Mouse (Mus musculus): ENCODE data around the gene Arsj. TPM values are rescaled to one million over a fixed set of nuclear protein-coding genes. Genes with fewer than 3 reads are reported as not detected.

Gene Arsj
- polyA plus RNA-seq, 1 experiment from 2014 or later: 0.79 TPM

- no peak for TF ChIP-seq CTCF (IDR thresholded peaks at IDR 0.05; ENCODE audit: low read depth)
- Histone ChIP-seq H3K9ac (ENCODE audit: low read depth, low read length) (no peak overlapping the region), H3K4me3 (replicated peaks; ENCODE audit: low read depth, low read length) (no peak overlapping the region), H3K27ac (no peak overlapping the region), H3K4me1 (replicated peaks; ENCODE audit: insufficient read depth, low read length) (no peaks in the 10 kb centered on the region), H3K27me3 (ENCODE audit: insufficient read depth, low read length) (no peaks in the 10 kb centered on the region), H3K4me2 (ENCODE audit: low read length) (no peak overlapping the region), H3K36me3 (ENCODE audit: insufficient read depth, low read length) (no peaks in the 10 kb centered on the region), H3K9me3 (replicated peaks; ENCODE audit: low read length) (no peaks in the 10 kb centered on the region)
- ATAC-seq (replicated peaks; ENCODE audit: low FRiP score, low read depth) (no peak), DNase-seq (ENCODE audit: low spot score) (no peak)
- 80% methylated on average over 2 of the region's 2 CpGs for WGBS
Observed at GRCm38 (mm10) chr3:126397451-126397850, 34.0 kb downstream of the Arsj start.

DNA sequence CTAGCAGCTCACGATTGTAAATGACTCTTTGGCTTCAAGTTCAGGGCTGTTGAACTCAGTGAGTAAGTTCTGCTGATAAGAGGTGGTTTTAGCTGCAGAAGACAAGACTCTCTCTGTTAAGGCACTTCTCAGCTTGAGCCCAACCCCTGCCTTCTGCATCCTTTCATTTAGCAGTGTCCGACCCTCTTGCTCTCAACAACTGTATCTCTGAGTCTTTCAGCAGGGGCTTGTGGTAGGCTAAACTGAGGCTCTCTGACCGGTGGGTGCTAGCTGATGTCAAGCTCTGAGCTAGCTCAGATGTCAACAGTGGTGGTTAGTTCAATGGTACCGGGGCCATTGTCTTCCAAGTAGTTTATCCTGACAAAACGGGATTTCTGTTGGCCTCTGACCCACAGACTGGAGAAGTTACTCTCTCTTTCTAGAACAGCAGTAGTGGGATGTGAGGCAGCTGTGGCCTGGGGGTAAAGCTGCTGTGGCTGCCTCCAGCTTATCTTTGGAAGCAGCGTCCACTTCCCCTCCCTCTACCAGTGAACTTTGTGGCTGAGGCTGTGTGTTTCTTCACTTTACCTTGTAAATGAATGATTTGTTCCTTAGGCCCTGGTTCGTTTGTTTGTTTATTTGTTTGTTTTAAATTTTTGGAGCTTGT is 34.6 kb downstream of the Arsj start:
- WGBS: 62% methylated on average over 7 of the region's 7 CpGs
- H3K4me3 ChIP-seq (replicated peaks; ENCODE audit: low read depth, low read length): no peak overlapping the region

GRCm38 (mm10) chr3:126400726-126401125 is 37.2 kb downstream of the Arsj start:
- no peaks in the 10 kb centered on the region for H3K9me3 ChIP-seq (replicated peaks; ENCODE audit: low read length)
- TF ChIP-seq CTCF (IDR thresholded peaks at IDR 0.05; ENCODE audit: low read depth): no peak
- no peaks in the 10 kb centered on the region for H3K27me3 ChIP-seq (ENCODE audit: insufficient read depth, low read length)
- H3K4me3 ChIP-seq (replicated peaks; ENCODE audit: low read depth, low read length): no peak overlapping the region
- H3K27ac ChIP-seq: no peak overlapping the region
- H3K36me3 ChIP-seq (ENCODE audit: insufficient read depth, low read length): no peaks in the 10 kb centered on the region
- H3K4me2 ChIP-seq (ENCODE audit: low read length): no peak overlapping the region
- H3K9ac ChIP-seq (ENCODE audit: low read depth, low read length): no peak overlapping the region
- no peak for ATAC-seq (replicated peaks; ENCODE audit: low FRiP score, low read depth)
- H3K4me1 ChIP-seq (replicated peaks; ENCODE audit: insufficient read depth, low read length): no peaks in the 10 kb centered on the region
- DNase-seq (ENCODE audit: low spot score): no peak
- 63% methylated on average over 4 of the region's 4 CpGs for WGBS

More for the DNA sequence above, 34.6 kb downstream of the Arsj start:
- H3K4me2 ChIP-seq (ENCODE audit: low read length): no peak overlapping the region
- DNase-seq (ENCODE audit: low spot score): no peak
- H3K27me3 ChIP-seq (ENCODE audit: insufficient read depth, low read length): no peaks in the 10 kb centered on the region
- H3K9ac ChIP-seq (ENCODE audit: low read depth, low read length): no peak overlapping the region
- no peak for TF ChIP-seq CTCF (IDR thresholded peaks at IDR 0.05; ENCODE audit: low read depth)
- H3K4me1 ChIP-seq (replicated peaks; ENCODE audit: insufficient read depth, low read length): no peaks in the 10 kb centered on the region
- H3K27ac ChIP-seq: no peak overlapping the region
- no peaks in the 10 kb centered on the region for H3K9me3 ChIP-seq (replicated peaks; ENCODE audit: low read length)
- no peak for ATAC-seq (replicated peaks; ENCODE audit: low FRiP score, low read depth)
- H3K36me3 ChIP-seq (ENCODE audit: insufficient read depth, low read length): no peaks in the 10 kb centered on the region

GRCm38 (mm10) chr3:126402836-126403235 is 39.4 kb downstream of the Arsj start:
- H3K4me2 ChIP-seq (ENCODE audit: low read length): no peak overlapping the region
- no peak overlapping the region for H3K9ac ChIP-seq (ENCODE audit: low read depth, low read length)
- DNase-seq (ENCODE audit: low spot score) (peak; percentile 84), ATAC-seq (replicated peaks; ENCODE audit: low FRiP score, low read depth) (peak; percentile 66)
- 16% methylated on average over 3 of the region's 3 CpGs for WGBS
- TF ChIP-seq CTCF (IDR thresholded peaks at IDR 0.05; ENCODE audit: low read depth): peak; percentile 89
- H3K36me3 ChIP-seq (ENCODE audit: insufficient read depth, low read length): no peaks in the 10 kb centered on the region
- H3K27me3 ChIP-seq (ENCODE audit: insufficient read depth, low read length): no peaks in the 10 kb centered on the region
- no peaks in the 10 kb centered on the region for H3K4me1 ChIP-seq (replicated peaks; ENCODE audit: insufficient read depth, low read length)
- no peak overlapping the region for H3K4me3 ChIP-seq (replicated peaks; ENCODE audit: low read depth, low read length)
- no peaks in the 10 kb centered on the region for H3K9me3 ChIP-seq (replicated peaks; ENCODE audit: low read length)
- H3K27ac ChIP-seq: no peak overlapping the region

GRCm38 (mm10) chr3:126404199-126404598 is 40.7 kb downstream of the Arsj start:
- DNase-seq (ENCODE audit: low spot score) (no peak), ATAC-seq (replicated peaks; ENCODE audit: low FRiP score, low read depth) (no peak)
- Histone ChIP-seq H3K4me2 (ENCODE audit: low read length) (no peak overlapping the region), H3K9me3 (replicated peaks; ENCODE audit: low read length) (no peaks in the 10 kb centered on the region), H3K9ac (ENCODE audit: low read depth, low read length) (no peak overlapping the region), H3K4me3 (replicated peaks; ENCODE audit: low read depth, low read length) (no peak overlapping the region), H3K36me3 (ENCODE audit: insufficient read depth, low read length) (no peaks in the 10 kb centered on the region), H3K4me1 (replicated peaks; ENCODE audit: insufficient read depth, low read length) (no peaks in the 10 kb centered on the region), H3K27me3 (ENCODE audit: insufficient read depth, low read length) (no peaks in the 10 kb centered on the region), H3K27ac (no peak overlapping the region)
- TF ChIP-seq CTCF (IDR thresholded peaks at IDR 0.05; ENCODE audit: low read depth): no peak
- WGBS: 89% methylated on average over 2 of the region's 2 CpGs

GRCm38 (mm10) chr3:126430524-126431064 is 67.1 kb downstream of the Arsj start:
- no peak for TF ChIP-seq CTCF (IDR thresholded peaks at IDR 0.05; ENCODE audit: low read depth)
- DNase-seq (ENCODE audit: low spot score): no peak
- no peak overlapping the region for H3K9ac ChIP-seq (ENCODE audit: low read depth, low read length)

More at GRCm38 (mm10) chr3:126430524-126431064, 67.1 kb downstream of the Arsj start:
- no peak for ATAC-seq (replicated peaks; ENCODE audit: low FRiP score, low read depth)
- Histone ChIP-seq H3K27ac (no peak overlapping the region), H3K27me3 (ENCODE audit: insufficient read depth, low read length) (no peaks in the 10 kb centered on the region), H3K36me3 (ENCODE audit: insufficient read depth, low read length) (no peaks in the 10 kb centered on the region), H3K4me1 (replicated peaks; ENCODE audit: insufficient read depth, low read length) (no peaks in the 10 kb centered on the region), H3K4me3 (replicated peaks; ENCODE audit: low read depth, low read length) (no peak overlapping the region), H3K9me3 (replicated peaks; ENCODE audit: low read length) (no peaks in the 10 kb centered on the region), H3K4me2 (ENCODE audit: low read length) (no peak overlapping the region)
- WGBS: 90% methylated on average over 3 of the region's 3 CpGs
